Mouse (Mus musculus): ENCODE data around the gene Trim14.

DNA sequence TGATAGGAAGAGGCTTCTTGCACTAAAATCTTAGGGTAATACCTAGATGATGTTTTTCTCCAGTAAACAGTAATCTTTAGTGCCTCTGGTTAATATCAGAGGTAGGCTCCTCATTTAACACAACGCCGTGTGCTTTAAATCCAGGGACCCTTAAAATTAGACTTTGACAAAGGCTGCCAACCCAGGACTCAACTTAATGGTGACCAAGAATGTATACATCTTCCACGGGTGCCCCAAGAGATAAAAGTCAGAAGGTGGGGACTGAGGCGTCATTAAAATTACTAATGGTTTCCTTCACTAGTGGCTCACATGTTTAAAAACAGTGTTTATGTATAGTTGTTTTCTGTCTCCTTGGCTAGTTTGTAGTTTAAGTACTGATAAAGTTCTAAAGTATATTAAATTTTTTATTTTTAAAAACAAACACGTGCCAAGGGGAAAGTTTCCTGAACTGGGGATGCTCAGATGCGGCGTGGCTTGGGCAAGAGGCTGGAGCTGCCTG lies 85.9 kb downstream of the Trim14 start:
- TF ChIP-seq CTCF (IDR thresholded peaks at IDR 0.05; ENCODE audit: extremely low read depth, insufficient read depth, insufficient read length, insufficient replicate concordance) (no peak), POLR2A (IDR thresholded peaks at IDR 0.05; ENCODE audit: low read depth, low read length) (no peak)

All from spleen, adult 2 months (tissue).